Mouse (Mus musculus) G1E (cell line): ENCODE measurements around the gene Tpp2.

Experiments used
- CTCF ChIP-seq: IDR thresholded peaks from 2 replicates; pipeline ENCODE4 v1.5.1; 2012; ENCODE audit warnings: low read depth, low read length, inconsistent platforms, mixed read lengths
- POLR2AphosphoS5 ChIP-seq: IDR thresholded peaks from 2 replicates; pipeline ENCODE4 v1.6.1; 2012; ENCODE audit warnings: low read depth, low read length, inconsistent platforms; ENCODE audit not compliant: insufficient replicate concordance

DNA sequence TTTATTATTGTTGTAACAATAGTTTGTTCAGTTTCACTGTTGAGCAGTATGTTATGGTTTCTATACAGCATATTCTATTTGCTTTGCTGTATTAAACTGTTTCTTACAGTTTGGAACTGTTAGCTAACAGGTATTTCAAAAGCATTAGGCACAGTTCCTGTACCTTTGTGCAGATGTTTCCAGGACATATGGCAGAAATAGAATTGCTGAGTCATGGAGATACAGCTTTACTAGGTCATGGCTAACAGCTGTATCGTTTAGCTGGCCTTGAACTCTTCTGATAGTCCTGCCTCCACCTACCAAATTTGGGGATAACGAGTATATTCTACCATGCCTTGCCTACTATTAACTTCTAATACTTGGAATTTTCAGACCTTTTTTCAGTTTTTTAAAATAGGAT, 9.4 kb downstream of the Tpp2 start:
- no peak for TF ChIP-seq CTCF
- no peak for TF ChIP-seq POLR2AphosphoS5
